In genomic region chr4:62624679-62625450, GRCm38 (mm10) we compare ENCODE assay signal across 7 mouse cellular contexts.
DNase-seq lines count a peak whose midpoint lies in the region; ATAC-seq and TF ChIP-seq lines count a peak whose summit lies in the region.

No protein-coding gene starts in this region.

- WGBS in forebrain, postnatal 0 days = 30% methylated on average over 15 of the region's 15 CpGs
- 36% methylated on average over 15 of the region's 15 CpGs for WGBS in limb, embryonic 12.5 days

- DNase-seq in right cerebral cortex, postnatal 14 days = peak; percentile 45
- no peak for DNase-seq in right cerebral cortex, adult 2 months (ENCODE audit: low spot score in 2 of 2)
- no peak for DNase-seq in forebrain, postnatal 0 days
- no peak for DNase-seq in cerebellum, postnatal 14 days
- no peak for DNase-seq in kidney, adult 8-10 months

- peaks cover 9% of the 10 kb centered on the region; the same call in 1 of the 2 replicates for H3K4me1 ChIP-seq in forebrain, postnatal 0 days (ENCODE audit: insufficient read depth)
- H3K4me1 ChIP-seq in limb, embryonic 12.5 days (replicated peaks) = peaks cover 61% of the 10 kb centered on the region

- H3K4me2 ChIP-seq in forebrain, postnatal 0 days (ENCODE audit: low read depth) = no peak overlapping the region
- 0 out of 2 replicates have a peak overlapping the region, but pooled peaks have one; percentile 8 for H3K4me2 ChIP-seq in limb, embryonic 12.5 days

- ATAC-seq in forebrain, postnatal 0 days = peak; percentile 69
- ATAC-seq in limb, embryonic 12.5 days (ENCODE audit: insufficient number of reproducible peaks, insufficient read depth, low FRiP score, low TSS enrichment, low read depth) = peak; percentile 23; the same call in 1 of the 2 replicates
- ATAC-seq in megakaryocyte, adult 5-6 weeks (ENCODE audit: poor library complexity, severe bottlenecking) = no peak

- H3K4me3 ChIP-seq in forebrain, postnatal 0 days (ENCODE audit: low read depth, low read length) = no peak overlapping the region
- no peak overlapping the region for H3K4me3 ChIP-seq in limb, embryonic 12.5 days (replicated peaks)

- no peaks in the 10 kb centered on the region for H3K9me3 ChIP-seq in forebrain, postnatal 0 days (ENCODE audit: low read length)
- H3K9me3 ChIP-seq in limb, embryonic 12.5 days = no peaks in the 10 kb centered on the region

- H3K36me3 ChIP-seq in forebrain, postnatal 0 days (ENCODE audit: insufficient read depth) = no peaks in the 10 kb centered on the region
- H3K36me3 ChIP-seq in limb, embryonic 12.5 days = no peaks in the 10 kb centered on the region

- H3K27ac ChIP-seq in forebrain, postnatal 0 days (ENCODE audit: low read depth, low read length) = peak overlapping the region; percentile 57
- H3K27ac ChIP-seq in limb, embryonic 12.5 days = peak overlapping the region; percentile 90

- no peak for TF ChIP-seq CTCF in forebrain, postnatal 0 days (IDR thresholded peaks at IDR 0.05; ENCODE audit: low read depth)

- no peak overlapping the region for H3K9ac ChIP-seq in forebrain, postnatal 0 days
- H3K9ac ChIP-seq in limb, embryonic 12.5 days (replicated peaks) = no peak overlapping the region; the same call in 1 of the 2 replicates

- H3K27me3 ChIP-seq in forebrain, postnatal 0 days (ENCODE audit: insufficient read depth, low read length) = no peaks in the 10 kb centered on the region
- no peaks in the 10 kb centered on the region for H3K27me3 ChIP-seq in limb, embryonic 12.5 days
